Mouse (Mus musculus) heart, embryonic 14.5 days (tissue): Measurements from ENCODE around the gene Sdc3. TPM values are rescaled to one million over a fixed set of nuclear protein-coding genes. Genes with fewer than 3 reads are reported as not detected.

Source experiments
- ATAC-seq: fragments of 200-750 bp; cut with Nextera tagmentation; 2 replicates; pipeline ENCODE4 v1.8.0; 2017; ENCODE audit warnings: low read depth, moderate TSS enrichment; ENCODE audit not compliant: insufficient number of reproducible peaks, insufficient read depth, low FRiP score
- H3K27ac ChIP-seq, 2 experiments: fragments of 200-500 bp in 1 of 2; fragments of 300-500 bp in 1 of 2; sonication (generic) in 1 of 2; replicated peaks in 1 of 2; 2 replicates each; pipeline ENCODE4 v1.5.1; 2012 to 2014; ENCODE audit warnings: low read depth in 2 of 2, low read length in 2 of 2, control low read depth in 1 of 2, mild to moderate bottlenecking in 1 of 2, mixed read lengths in 1 of 2; ENCODE audit not compliant: control insufficient read depth in 1 of 2, insufficient read depth in 1 of 2
- H3K27me3 ChIP-seq: fragments of 300-500 bp; sonication (generic); 2 replicates; pipeline ENCODE4 v1.6.1; 2014; ENCODE audit warnings: mild to moderate bottlenecking, low read length, control low read depth; ENCODE audit not compliant: control insufficient read depth, insufficient read depth
- H3K36me3 ChIP-seq: fragments of 300-500 bp; sonication (generic); 2 replicates; pipeline ENCODE4 v1.6.1; 2014; ENCODE audit warnings: mild to moderate bottlenecking, control low read depth, low read length, mixed read lengths; ENCODE audit not compliant: control insufficient read depth, insufficient read depth
- H3K4me1 ChIP-seq, 2 experiments: fragments of 200-500 bp in 1 of 2; fragments of 300-500 bp in 1 of 2; sonication (generic) in 1 of 2; 2 replicates each; pipeline ENCODE4 v1.6.1; 2012 to 2014; ENCODE audit warnings: low read length in 2 of 2, control low read depth in 1 of 2, mixed read lengths in 1 of 2; ENCODE audit not compliant: control insufficient read depth in 2 of 2, insufficient read depth in 2 of 2
- H3K4me2 ChIP-seq: fragments of 300-500 bp; sonication (generic); 2 replicates; pipeline ENCODE4 v1.6.1; 2014; ENCODE audit warnings: mild to moderate bottlenecking, low read length
- H3K4me3 ChIP-seq, 2 experiments: fragments of 200-500 bp in 1 of 2; fragments of 300-500 bp in 1 of 2; sonication (generic) in 1 of 2; 2 replicates each; pipeline ENCODE4 v1.5.1; 2012 to 2014; ENCODE audit warnings: low read length in 2 of 2, mild to moderate bottlenecking in 2 of 2, control low read depth in 1 of 2, low read depth in 1 of 2, moderate library complexity in 1 of 2; ENCODE audit not compliant: control insufficient read depth in 1 of 2, insufficient read depth in 1 of 2
- H3K9ac ChIP-seq: fragments of 300-500 bp; sonication (generic); 2 replicates; pipeline ENCODE4 v1.6.1; 2014; ENCODE audit warnings: mild to moderate bottlenecking, low read length
- H3K9me3 ChIP-seq: fragments of 300-500 bp; sonication (generic); 2 replicates; pipeline ENCODE4 v1.6.1; 2016; ENCODE audit warnings: low read length, control low read depth; ENCODE audit not compliant: control insufficient read depth
- WGBS: fragments of 180-500 bp; shearing (Covaris S2); extraction: QIAGEN DNeasy Blood & Tissue Kit; methylation state at CpG from one replicate; pipeline ENCODE4 v1.1.7; 2014; 5-methylcytosine and 5-hydroxymethylcytosine counted together
- polyA plus RNA-seq: library from polyadenylated mRNA; unstranded; fragments of >200 nt; fragmentation: Nextera tagmentation; extraction: Ambion mirVana; gene quantifications from 2 replicates; pipeline ENCODE4 v1.2.1, GENCODE M21; 2014

Gene Sdc3
- polyA plus RNA-seq, 1 experiment from 2014 or later, result 16.8 TPM

- no peaks in the 10 kb centered on the region for H3K9me3 ChIP-seq
- peak overlapping the region; percentile 91 for H3K9ac ChIP-seq
- peak overlapping the region; percentile 96 for H3K4me2 ChIP-seq
- 5% methylated on average over 14 of the region's 19 CpGs for WGBS
- H3K36me3 ChIP-seq, result no peaks in the 10 kb centered on the region
- peak overlapping the region in 1 of 2 experiments; percentile 42; a peak in 1 of 4 replicates for H3K27ac ChIP-seq
- H3K27me3 ChIP-seq, result peaks cover 3% of the 10 kb centered on the region; the same call in 1 of the 2 replicates
- peak overlapping the region; percentile 78 to 84 for H3K4me3 ChIP-seq
- peaks cover 10 to 21% of the 10 kb centered on the region in 2 experiments; a peak in 3 of 4 replicates for H3K4me1 ChIP-seq
- peak; percentile 4; the same call in 1 of the 2 replicates for ATAC-seq
Observed at GRCm38 (mm10) chr4:130791811-130792375, 444 bp upstream of the Sdc3 start.

DNA sequence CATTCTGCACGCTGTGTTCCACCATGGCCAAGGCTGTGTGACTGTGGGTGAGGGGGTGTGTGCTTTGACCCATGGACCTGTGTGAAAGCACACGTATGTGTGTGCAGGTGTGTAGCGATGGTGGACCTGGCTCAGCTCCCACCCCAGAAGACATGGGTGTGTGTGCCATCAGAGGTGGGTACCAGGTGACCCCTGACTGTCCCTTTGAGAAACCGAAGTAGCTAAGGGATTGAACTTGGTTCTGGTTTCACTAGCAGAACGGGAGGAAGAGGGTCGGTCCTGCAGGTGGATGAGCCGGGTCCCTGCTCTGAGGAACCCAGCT lies 804 bp downstream of the Sdc3 start:
- ATAC-seq, result no peak
- no peaks in the 10 kb centered on the region for H3K9me3 ChIP-seq
- H3K36me3 ChIP-seq, result no peaks in the 10 kb centered on the region
- peaks cover 20 to 33% of the 10 kb centered on the region in 2 experiments; a peak in 3 of 4 replicates for H3K4me1 ChIP-seq
- H3K4me2 ChIP-seq, result peak overlapping the region; percentile 96
- H3K4me3 ChIP-seq, result peak overlapping the region; percentile 78 to 84
- H3K9ac ChIP-seq, result peak overlapping the region; percentile 91
- no peak overlapping the region for H3K27ac ChIP-seq
- WGBS, result 42% methylated on average over 7 of the region's 7 CpGs
- H3K27me3 ChIP-seq, result peaks cover 3% of the 10 kb centered on the region; the same call in 1 of the 2 replicates

- no peak for ATAC-seq
- Histone ChIP-seq H3K4me3 (no peak overlapping the region), H3K27me3 (peaks cover 3% of the 10 kb centered on the region; the same call in 1 of the 2 replicates), H3K9me3 (no peaks in the 10 kb centered on the region), H3K9ac (no peak overlapping the region; the same call in 1 of the 2 replicates), H3K27ac (no peak overlapping the region), H3K4me2 (no peak overlapping the region; the same call in 1 of the 2 replicates), H3K36me3 (no peaks in the 10 kb centered on the region), H3K4me1 (peaks cover 27 to 48% of the 10 kb centered on the region in 2 experiments)
- WGBS, result 47% methylated on average over 4 of the region's 4 CpGs
Observed at GRCm38 (mm10) chr4:130794771-130795170, 2.4 kb downstream of the Sdc3 start.

DNA sequence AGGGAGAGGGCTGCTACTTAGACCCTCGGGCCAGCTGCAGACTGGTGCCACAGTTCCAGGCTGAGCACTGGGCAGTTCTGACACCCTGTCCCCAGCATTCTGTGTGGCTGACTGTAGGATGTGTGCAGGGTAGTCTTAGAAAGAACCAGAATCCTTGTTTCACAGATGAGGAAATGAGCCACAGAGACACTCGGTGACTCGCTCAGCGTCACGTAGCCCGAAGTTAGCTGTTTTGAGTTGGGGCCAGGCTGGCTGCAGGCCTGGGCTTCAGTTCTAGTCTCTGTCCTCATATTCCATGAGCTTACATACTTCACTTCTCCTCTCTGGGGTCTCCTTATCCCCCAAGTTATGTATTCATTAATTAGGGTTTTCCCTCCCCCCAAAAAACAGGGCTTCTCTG lies 3.6 kb downstream of the Sdc3 start:
- H3K4me2 ChIP-seq, result no peak overlapping the region

DNA sequence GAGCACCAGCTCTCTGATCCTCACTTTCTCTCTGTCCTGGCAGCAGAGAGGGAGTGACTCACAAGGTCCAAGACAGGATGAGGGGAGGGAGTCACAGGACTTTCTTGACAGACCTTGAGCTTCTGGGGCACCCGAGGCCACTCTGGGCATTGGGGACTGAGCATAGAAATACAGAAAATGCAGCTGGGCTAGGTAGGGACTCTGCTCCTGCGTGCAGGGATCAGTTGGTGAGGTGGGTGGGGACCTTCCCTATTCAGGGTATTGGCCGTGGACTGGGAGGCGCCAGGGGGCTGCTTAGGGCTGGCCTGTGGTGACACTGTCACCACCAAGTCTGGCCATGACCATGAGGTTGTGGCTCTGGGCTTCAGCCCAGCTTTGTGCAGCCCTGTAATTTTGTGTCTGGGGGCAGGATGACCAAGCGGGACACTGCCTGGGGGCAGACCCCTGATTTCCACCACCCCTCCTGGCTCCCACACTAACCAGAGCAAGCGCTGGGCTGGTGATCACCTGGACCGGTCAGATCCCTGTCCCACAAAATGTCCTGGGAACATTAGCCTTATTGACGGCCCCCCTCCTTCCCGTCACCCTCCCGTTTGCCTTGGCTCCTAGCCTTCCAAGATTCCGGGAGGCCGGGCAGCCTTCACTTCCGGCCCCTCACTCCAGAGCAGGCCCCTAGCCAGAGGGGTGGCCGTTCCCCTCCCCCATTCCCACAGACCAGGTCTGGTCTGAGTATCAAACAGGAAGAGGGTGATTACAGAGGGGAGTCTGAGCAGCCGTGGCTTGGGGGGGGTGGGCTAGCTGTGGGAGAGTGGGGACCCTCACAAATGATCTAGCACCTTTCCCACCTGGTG lies 5.1 kb downstream of the Sdc3 start:
- Histone ChIP-seq H3K4me1 (peaks cover 41 to 60% of the 10 kb centered on the region in 2 experiments), H3K4me3 (no peak overlapping the region), H3K36me3 (no peaks in the 10 kb centered on the region), H3K9me3 (no peaks in the 10 kb centered on the region), H3K4me2 (peak overlapping the region; percentile 41), H3K9ac (no peak overlapping the region; the same call in 1 of the 2 replicates), H3K27me3 (peaks cover 3% of the 10 kb centered on the region; the same call in 1 of the 2 replicates), H3K27ac (peak overlapping the region; percentile 51 to 69)
- WGBS, result 30% methylated on average over 15 of the region's 15 CpGs
- ATAC-seq, result peak; percentile 58

More for the DNA sequence above, 3.6 kb downstream of the Sdc3 start:
- no peak overlapping the region for H3K4me3 ChIP-seq
- no peak overlapping the region for H3K27ac ChIP-seq
- peaks cover 37 to 60% of the 10 kb centered on the region in 2 experiments for H3K4me1 ChIP-seq
- peaks cover 3% of the 10 kb centered on the region; the same call in 1 of the 2 replicates for H3K27me3 ChIP-seq
- ATAC-seq, result no peak
- WGBS, result 78% methylated on average over 6 of the region's 6 CpGs
- no peaks in the 10 kb centered on the region for H3K9me3 ChIP-seq
- H3K9ac ChIP-seq, result no peak overlapping the region
- H3K36me3 ChIP-seq, result no peaks in the 10 kb centered on the region

DNA sequence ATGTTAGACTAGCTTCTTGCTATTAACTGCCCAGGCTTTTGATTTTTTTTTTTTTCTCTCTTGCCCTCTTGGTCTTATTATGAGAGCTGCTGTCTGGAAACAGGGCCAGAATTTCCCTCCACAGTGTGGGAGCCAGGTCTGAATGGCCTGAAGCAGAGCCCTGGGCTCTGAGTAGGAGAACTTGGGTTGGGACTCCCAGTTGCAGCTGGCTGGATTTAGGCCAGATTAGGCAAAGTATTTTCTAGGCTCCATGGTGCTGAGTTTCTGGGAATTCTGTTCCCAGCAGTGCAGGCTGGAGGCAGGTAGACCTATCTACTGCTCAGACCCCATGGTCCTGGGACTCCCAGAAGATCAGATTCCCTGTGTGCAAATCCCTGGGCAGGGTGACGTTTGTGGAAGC lies 6.1 kb downstream of the Sdc3 start:
- Histone ChIP-seq H3K4me3 (no peak overlapping the region), H3K9ac (no peak overlapping the region; the same call in 1 of the 2 replicates), H3K36me3 (no peaks in the 10 kb centered on the region), H3K9me3 (no peaks in the 10 kb centered on the region), H3K27me3 (peaks cover 3% of the 10 kb centered on the region; the same call in 1 of the 2 replicates), H3K27ac (peak overlapping the region; percentile 51 to 69), H3K4me1 (peaks cover 47 to 55% of the 10 kb centered on the region in 2 experiments), H3K4me2 (no peak overlapping the region)
- ATAC-seq, result no peak
- 59% methylated on average over 1 of the region's 1 CpGs for WGBS

- Histone ChIP-seq H3K4me2 (no peak overlapping the region), H3K27me3 (peaks cover 2% of the 10 kb centered on the region; the same call in 1 of the 2 replicates), H3K4me3 (no peak overlapping the region), H3K9me3 (no peaks in the 10 kb centered on the region), H3K36me3 (no peaks in the 10 kb centered on the region), H3K27ac (peak overlapping the region in 1 of 2 experiments; percentile 51; a peak in 1 of 4 replicates), H3K9ac (no peak overlapping the region; the same call in 1 of the 2 replicates), H3K4me1 (peaks cover 51 to 53% of the 10 kb centered on the region in 2 experiments)
- no peak for ATAC-seq
- 47% methylated on average over 4 of the region's 4 CpGs for WGBS
Observed at GRCm38 (mm10) chr4:130799118-130799517, 6.8 kb downstream of the Sdc3 start.
